Mouse (Mus musculus): ENCODE measurements around the gene Mypn. TPM values are rescaled to one million over a fixed set of nuclear protein-coding genes. Genes with fewer than 3 reads are reported as not detected.
A peak's percentile ranks its signal among the peaks of the same experiment; 100 is the strongest.

Gene Mypn
- total and polyA plus RNA-seq, 3 experiments: 0.17 to 0.81 (median 0.39) TPM

DNA sequence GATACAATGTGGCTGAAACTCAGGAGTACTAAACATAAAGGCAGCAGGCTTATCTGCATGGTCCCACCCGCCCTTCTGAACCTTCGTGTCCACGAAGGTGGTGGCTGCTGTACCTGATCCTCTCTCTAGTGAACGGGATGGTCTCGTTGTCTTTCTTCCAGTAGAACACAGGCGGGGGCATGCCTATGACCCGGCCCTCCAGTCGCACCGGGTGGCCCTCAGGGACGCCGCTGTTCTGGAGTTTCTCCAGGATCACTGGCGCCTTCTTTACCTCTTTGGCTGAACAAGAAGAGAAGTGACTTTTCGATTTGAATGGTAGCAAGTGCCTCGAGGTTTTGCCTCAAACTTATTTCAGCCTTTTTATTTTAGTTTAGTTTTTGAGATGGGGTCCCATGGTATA is 83.8 kb downstream of the Mypn start:
- in situ Hi-C loops (cut with MboI; ENCODE audit: low pct_ligation_motif_present, low pct_unique_long_range_greater_than_20kb, low sequenced_read_pairs): no loop called here
- Histone ChIP-seq H3K36me3 (replicated peaks in 1 of 2; ENCODE audit: control insufficient read depth in 1 of 2, insufficient read depth in 1 of 2, low read length in 1 of 2) (no peaks in the 10 kb centered on the region), H3K4me3 (replicated peaks in 1 of 3; ENCODE audit: low read depth in 2 of 3, low read length in 2 of 3, poor library complexity in 1 of 3) (no peak overlapping the region), H3K27me3 (replicated peaks) (no peaks in the 10 kb centered on the region), H3K9me3 (replicated peaks; ENCODE audit: low read length) (peaks cover 3% of the 10 kb centered on the region), H3K27ac (ENCODE audit: insufficient read depth, low read depth) (no peak overlapping the region), H3K4me2 (ENCODE audit: insufficient read depth, low read depth, poor library complexity, severe bottlenecking) (no peak overlapping the region), H3K79me2 (replicated peaks; ENCODE audit: control insufficient read depth, extremely low read depth, insufficient read depth, poor library complexity, severe bottlenecking) (no peaks in the 10 kb centered on the region), H3K9ac (ENCODE audit: insufficient read depth, low read depth) (no peak overlapping the region), H3K4me1 (ENCODE audit: control insufficient read depth in 1 of 2, insufficient read depth in 2 of 2) (peaks cover 0 to 6% of the 10 kb centered on the region in 2 experiments; a peak in 2 of 4 replicates)
- DNase-seq (ENCODE audit: extremely low read depth): no peak
- dilution Hi-C loops (cut with MboI; ENCODE audit: extremely low pct_ligation_motif_present, extremely low pct_unique_long_range_greater_than_20kb, low sequenced_read_pairs): no loop called here
- TF ChIP-seq BHLHE40 (IDR thresholded peaks at IDR 0.05; ENCODE audit: low read depth, low read length): no peak
- no peak for TF ChIP-seq EP300 (IDR thresholded peaks at IDR 0.05; ENCODE audit: low read length)
- TF ChIP-seq MEF2A (IDR thresholded peaks at IDR 0.05; ENCODE audit: borderline replicate concordance, low read depth, low read length): no peak
- TF ChIP-seq JUN (IDR thresholded peaks at IDR 0.05; ENCODE audit: insufficient read depth, low read depth, low read length): no peak
- no peak for TF ChIP-seq GABPA (IDR thresholded peaks at IDR 0.05; ENCODE audit: insufficient replicate concordance, low read depth, low read length)
- no peak for TF ChIP-seq POLR2A (IDR thresholded peaks at IDR 0.05; ENCODE audit: low read depth, low read length)

DNA sequence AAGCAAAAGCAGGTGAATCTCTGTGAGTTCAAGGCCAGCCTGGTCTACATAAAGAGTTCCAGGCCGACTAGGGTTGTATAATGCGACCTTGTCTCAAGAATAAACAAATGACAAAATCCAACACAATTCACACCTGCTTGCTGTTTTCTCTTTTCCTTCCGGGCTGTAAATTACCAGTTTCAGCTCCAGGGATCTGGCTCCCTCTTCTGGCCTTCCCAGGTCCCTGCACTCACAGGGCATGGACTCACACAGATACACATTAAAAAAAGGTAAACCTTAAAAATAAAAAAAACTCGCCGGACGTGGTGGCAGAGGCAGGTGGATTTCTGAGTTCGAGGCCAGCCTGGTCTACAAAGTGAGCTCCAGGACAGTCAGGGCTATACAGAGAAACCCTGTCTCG is 86.2 kb downstream of the Mypn start:
- H3K4me1 ChIP-seq (ENCODE audit: control insufficient read depth in 1 of 2, insufficient read depth in 2 of 2): no peaks in the 10 kb centered on the region; a peak in 1 of 4 replicates
- H3K9ac ChIP-seq (ENCODE audit: insufficient read depth, low read depth): no peak overlapping the region
- in situ Hi-C loops (cut with MboI; ENCODE audit: low pct_ligation_motif_present, low pct_unique_long_range_greater_than_20kb, low sequenced_read_pairs) (no loop called here), dilution Hi-C loops (cut with MboI; ENCODE audit: extremely low pct_ligation_motif_present, extremely low pct_unique_long_range_greater_than_20kb, low sequenced_read_pairs) (no loop called here)
- no peaks in the 10 kb centered on the region for H3K27me3 ChIP-seq (replicated peaks)
- TF ChIP-seq ZMIZ1 (IDR thresholded peaks at IDR 0.05; ENCODE audit: low read depth, low read length) (no peak), E2F4 (IDR thresholded peaks at IDR 0.05; ENCODE audit: insufficient replicate concordance, low read depth, low read length) (no peak), JUND (conservative IDR thresholded peaks at IDR 0.05; ENCODE audit: low read depth, low read length) (no peak), KAT2A (IDR thresholded peaks at IDR 0.05; ENCODE audit: insufficient replicate concordance, low read length) (no peak), POLR2A (IDR thresholded peaks at IDR 0.05; ENCODE audit: low read depth, low read length) (no peak), CHD1 (IDR thresholded peaks at IDR 0.05; ENCODE audit: low read depth, low read length) (no peak), HCFC1 (IDR thresholded peaks at IDR 0.05; ENCODE audit: low read depth, low read length) (no peak), ZC3H11A (IDR thresholded peaks at IDR 0.05; ENCODE audit: low read depth, low read length) (no peak), BHLHE40 (IDR thresholded peaks at IDR 0.05; ENCODE audit: low read depth, low read length) (no peak), TBP (conservative IDR thresholded peaks at IDR 0.05; ENCODE audit: low read depth, low read length) (no peak), RAD21 (IDR thresholded peaks at IDR 0.05; ENCODE audit: low read depth, low read length) (peak; percentile 1), TCF12 (IDR thresholded peaks at IDR 0.05; ENCODE audit: low read depth, low read length) (no peak), CTCF (conservative IDR thresholded peaks at IDR 0.05 in 1 of 2, IDR thresholded peaks at IDR 0.05 in 1 of 2; ENCODE audit: low read depth in 2 of 2, low read length in 2 of 2) (0 out of 4 replicates have a peak, but pooled peaks of 1 of the 2 experiments have one; percentile 17)
- no peak overlapping the region for H3K27ac ChIP-seq (ENCODE audit: insufficient read depth, low read depth)
- H3K9me3 ChIP-seq (replicated peaks; ENCODE audit: low read length): peaks cover 3% of the 10 kb centered on the region
- no peaks in the 10 kb centered on the region for H3K79me2 ChIP-seq (replicated peaks; ENCODE audit: control insufficient read depth, extremely low read depth, insufficient read depth, poor library complexity, severe bottlenecking)
- H3K4me2 ChIP-seq (ENCODE audit: insufficient read depth, low read depth, poor library complexity, severe bottlenecking): no peak overlapping the region
- H3K36me3 ChIP-seq (replicated peaks in 1 of 2; ENCODE audit: control insufficient read depth in 1 of 2, insufficient read depth in 1 of 2, low read length in 1 of 2): no peaks in the 10 kb centered on the region
- no peak for DNase-seq (ENCODE audit: extremely low read depth)
- H3K4me3 ChIP-seq (replicated peaks in 1 of 3; ENCODE audit: low read depth in 2 of 3, low read length in 2 of 3, poor library complexity in 1 of 3): no peak overlapping the region

Measured in CH12.LX (cell line).